9 mouse cellular contexts compared by ENCODE assay signal in genomic region chr3:141601072-141601549, GRCm38 (mm10).
DNase-seq lines count a peak whose midpoint lies in the region; ATAC-seq and TF ChIP-seq lines count a peak whose summit lies in the region.
"Had no signal": no experiment of that assay in that cellular context is flagged by ENCODE, and none has a peak within 500 bp of the region (broad histone marks: within the 10 kb centered on the region; RNA-seq: fewer than 3 reads in every experiment).

No protein-coding gene starts in this region.

- H3K9ac ChIP-seq in forebrain, embryonic 11.5 days (ENCODE audit: low read length): no peak overlapping the region
- no peak overlapping the region for H3K9ac ChIP-seq in forebrain, postnatal 0 days
- H3K9ac ChIP-seq in midbrain, postnatal 0 days (replicated peaks; ENCODE audit: low read length, poor library complexity, severe bottlenecking): no peak overlapping the region
- no peak overlapping the region for H3K9ac ChIP-seq in heart, embryonic 11.5 days (ENCODE audit: low read depth, low read length)

- DNase-seq in forebrain, embryonic 11.5 days (ENCODE audit: low spot score): peak; percentile 48
- no peak for DNase-seq in forebrain, embryonic 10.5 days (ENCODE audit: extremely low spot score, low spot score)
- DNase-seq in cerebellum, adult 9-10 months: peak; percentile 81
- no peak for DNase-seq in forebrain, postnatal 0 days
- peak; percentile 60 for DNase-seq in midbrain, postnatal 0 days (ENCODE audit: low spot score)
- DNase-seq in ovary, adult 18-20 months (ENCODE audit: low spot score): no peak
- DNase-seq in thymus, postnatal 10 days (ENCODE audit: low spot score in 2 of 2): no peak
- DNase-seq: lung, postnatal 14 days had no signal

- H3K4me3 ChIP-seq in forebrain, embryonic 11.5 days (ENCODE audit: low read depth, low read length): no peak overlapping the region
- no peak overlapping the region for H3K4me3 ChIP-seq in forebrain, embryonic 10.5 days
- no peak overlapping the region for H3K4me3 ChIP-seq in forebrain, postnatal 0 days (ENCODE audit: low read depth, low read length)
- no peak overlapping the region for H3K4me3 ChIP-seq in midbrain, postnatal 0 days (ENCODE audit: low read depth, low read length)
- H3K4me3 ChIP-seq in heart, embryonic 11.5 days (ENCODE audit: low read depth, low read length): no peak overlapping the region

- no peaks in the 10 kb centered on the region for H3K27me3 ChIP-seq in forebrain, embryonic 11.5 days (ENCODE audit: control insufficient read depth, insufficient read depth, low read length)
- peaks cover 42% of the 10 kb centered on the region for H3K27me3 ChIP-seq in forebrain, embryonic 10.5 days (ENCODE audit: poor library complexity, severe bottlenecking)
- no peaks in the 10 kb centered on the region for H3K27me3 ChIP-seq in forebrain, postnatal 0 days (ENCODE audit: insufficient read depth, low read length)
- H3K27me3 ChIP-seq in midbrain, postnatal 0 days (ENCODE audit: insufficient read depth, low read length): no peaks in the 10 kb centered on the region
- no peaks in the 10 kb centered on the region for H3K27me3 ChIP-seq in heart, embryonic 11.5 days (ENCODE audit: control insufficient read depth, insufficient read depth, low read length)

- ATAC-seq in forebrain, embryonic 11.5 days (replicated peaks; ENCODE audit: low FRiP score): peak; percentile 61
- peak; percentile 88 for ATAC-seq in forebrain, postnatal 0 days
- ATAC-seq in midbrain, postnatal 0 days (ENCODE audit: low FRiP score): peak; percentile 63; the same call in 1 of the 2 replicates
- no peak for ATAC-seq in heart, embryonic 11.5 days (replicated peaks; ENCODE audit: insufficient number of reproducible peaks, low FRiP score, low TSS enrichment)

- H3K36me3 ChIP-seq in forebrain, embryonic 11.5 days (ENCODE audit: control insufficient read depth, insufficient read depth, low read length): no peaks in the 10 kb centered on the region
- H3K36me3 ChIP-seq in forebrain, embryonic 10.5 days (replicated peaks): no peaks in the 10 kb centered on the region
- no peaks in the 10 kb centered on the region for H3K36me3 ChIP-seq in forebrain, postnatal 0 days (ENCODE audit: insufficient read depth)
- no peaks in the 10 kb centered on the region for H3K36me3 ChIP-seq in midbrain, postnatal 0 days (ENCODE audit: insufficient read depth, low read length)
- H3K36me3 ChIP-seq in heart, embryonic 11.5 days (ENCODE audit: control insufficient read depth, insufficient read depth, low read length): no peaks in the 10 kb centered on the region

- WGBS in forebrain, embryonic 11.5 days: 18% methylated on average over 6 of the region's 6 CpGs
- WGBS in forebrain, embryonic 10.5 days: 18% methylated on average over 6 of the region's 6 CpGs
- WGBS in forebrain, postnatal 0 days: 15% methylated on average over 6 of the region's 6 CpGs
- WGBS in midbrain, postnatal 0 days: 13% methylated on average over 6 of the region's 6 CpGs
- 34% methylated on average over 6 of the region's 6 CpGs for WGBS in heart, embryonic 11.5 days (ENCODE audit: insufficient replicate concordance)

- H3K4me2 ChIP-seq in forebrain, embryonic 11.5 days (ENCODE audit: low read depth, low read length, severe bottlenecking): no peak overlapping the region
- no peak overlapping the region for H3K4me2 ChIP-seq in forebrain, postnatal 0 days (ENCODE audit: low read depth)
- H3K4me2 ChIP-seq in midbrain, postnatal 0 days (ENCODE audit: low read depth, low read length, poor library complexity, severe bottlenecking): no peak overlapping the region
- H3K4me2 ChIP-seq in heart, embryonic 11.5 days: no peak overlapping the region

- H3K9me3 ChIP-seq in forebrain, embryonic 11.5 days (ENCODE audit: control insufficient read depth, low read length): no peaks in the 10 kb centered on the region
- H3K9me3 ChIP-seq in forebrain, embryonic 10.5 days: no peaks in the 10 kb centered on the region
- H3K9me3 ChIP-seq in forebrain, postnatal 0 days (ENCODE audit: low read length): no peaks in the 10 kb centered on the region
- H3K9me3 ChIP-seq in midbrain, postnatal 0 days (ENCODE audit: low read length): no peaks in the 10 kb centered on the region
- H3K9me3 ChIP-seq in heart, embryonic 11.5 days (replicated peaks; ENCODE audit: control insufficient read depth, low read length): no peaks in the 10 kb centered on the region

- no peaks in the 10 kb centered on the region for H3K4me1 ChIP-seq in forebrain, embryonic 11.5 days (replicated peaks; ENCODE audit: control insufficient read depth, insufficient read depth, low read length)
- peaks cover 13% of the 10 kb centered on the region for H3K4me1 ChIP-seq in forebrain, embryonic 10.5 days
- no peaks in the 10 kb centered on the region for H3K4me1 ChIP-seq in forebrain, postnatal 0 days (ENCODE audit: insufficient read depth)
- H3K4me1 ChIP-seq in midbrain, postnatal 0 days (ENCODE audit: insufficient read depth, low read length): 0 out of 2 replicates have a peak, but pooled peaks cover 3% of the 10 kb centered on the region
- H3K4me1 ChIP-seq in heart, embryonic 11.5 days (ENCODE audit: control insufficient read depth, insufficient read depth, low read length): no peaks in the 10 kb centered on the region

- TF ChIP-seq CTCF in forebrain, postnatal 0 days (IDR thresholded peaks at IDR 0.05; ENCODE audit: low read depth): no peak
- TF ChIP-seq CTCF in midbrain, postnatal 0 days (IDR thresholded peaks at IDR 0.05): no peak

- no peak overlapping the region for H3K27ac ChIP-seq in forebrain, embryonic 11.5 days (ENCODE audit: low read depth, low read length)
- no peak overlapping the region for H3K27ac ChIP-seq in forebrain, embryonic 10.5 days
- H3K27ac ChIP-seq in forebrain, postnatal 0 days (ENCODE audit: low read depth, low read length): no peak overlapping the region
- H3K27ac ChIP-seq in midbrain, postnatal 0 days (ENCODE audit: low read depth, low read length): no peak overlapping the region
- H3K27ac ChIP-seq in heart, embryonic 11.5 days (ENCODE audit: low read depth, low read length): no peak overlapping the region

Comparison
In these comparisons a context has a peak if more than half of its experiments do, and no peak if none do; other contexts are left out.
1. DNase-seq: peak in forebrain, embryonic 11.5 days (single experiment), cerebellum, adult 9-10 months (single experiment) and midbrain, postnatal 0 days (single experiment); none in forebrain, embryonic 10.5 days (single experiment), forebrain, postnatal 0 days (single experiment), ovary, adult 18-20 months (single experiment) and thymus, postnatal 10 days (0 of 2).